Mouse (Mus musculus) stomach, embryonic 16.5 days (tissue): ENCODE results near the gene Psap. TPM values are rescaled to one million over a fixed set of nuclear protein-coding genes. Genes with fewer than 3 reads are reported as not detected.
A peak's percentile ranks its signal among the peaks of the same experiment; 100 is the strongest.

Experiments
- ATAC-seq: fragments of 200-750 bp; cut with Nextera tagmentation; 2 replicates; pipeline ENCODE4 v1.8.0; 2017; ENCODE audit warnings: moderate number of reproducible peaks, moderate TSS enrichment; ENCODE audit not compliant: insufficient read depth, low FRiP score
- H3K27ac ChIP-seq: fragments of 300-500 bp; sonication (generic); 2 replicates; pipeline ENCODE4 v1.5.1; 2014; ENCODE audit warnings: low read length
- H3K27me3 ChIP-seq: fragments of 300-500 bp; sonication (generic); 2 replicates; pipeline ENCODE4 v1.6.1; 2014; ENCODE audit warnings: low read length, control low read depth, mixed read lengths; ENCODE audit not compliant: control insufficient read depth, insufficient read depth
- H3K36me3 ChIP-seq: fragments of 300-500 bp; sonication (generic); 2 replicates; pipeline ENCODE4 v1.6.1; 2014; ENCODE audit warnings: low read length; ENCODE audit not compliant: control insufficient read depth, insufficient read depth
- H3K4me1 ChIP-seq: fragments of 300-500 bp; sonication (generic); 2 replicates; pipeline ENCODE4 v1.6.1; 2014; ENCODE audit warnings: low read length, control low read depth, mixed read lengths; ENCODE audit not compliant: control insufficient read depth, insufficient read depth
- H3K4me2 ChIP-seq: fragments of 300-500 bp; sonication (generic); 2 replicates; pipeline ENCODE4 v1.6.1; 2014; ENCODE audit warnings: low read depth, low read length, mixed read lengths
- H3K4me3 ChIP-seq: fragments of 300-500 bp; sonication (generic); replicated peaks from 2 replicates; pipeline ENCODE4 v1.5.1; 2014; ENCODE audit warnings: mild to moderate bottlenecking, low read length
- H3K9ac ChIP-seq: fragments of 300-500 bp; sonication (generic); 2 replicates; pipeline ENCODE4 v1.6.1; 2014; ENCODE audit warnings: low read length
- H3K9me3 ChIP-seq: fragments of 300-500 bp; sonication (generic); replicated peaks from 2 replicates; pipeline ENCODE4 v1.6.1; 2016; ENCODE audit warnings: low read length, control low read depth; ENCODE audit not compliant: control insufficient read depth
- WGBS: fragments of 180-500 bp; shearing (Covaris S2); extraction: QIAGEN DNeasy Blood & Tissue Kit; methylation state at CpG from one replicate; pipeline ENCODE4 v1.1.7; 2014; 5-methylcytosine and 5-hydroxymethylcytosine counted together
- polyA plus RNA-seq: library from polyadenylated mRNA; unstranded; fragments of >200 nt; fragmentation: Nextera tagmentation; extraction: Ambion mirVana; gene quantifications from 2 replicates; pipeline ENCODE4 v1.2.1, GENCODE M21; 2015

The Psap gene
- polyA plus RNA-seq, 1 experiment from 2014 or later: 194 TPM

DNA sequence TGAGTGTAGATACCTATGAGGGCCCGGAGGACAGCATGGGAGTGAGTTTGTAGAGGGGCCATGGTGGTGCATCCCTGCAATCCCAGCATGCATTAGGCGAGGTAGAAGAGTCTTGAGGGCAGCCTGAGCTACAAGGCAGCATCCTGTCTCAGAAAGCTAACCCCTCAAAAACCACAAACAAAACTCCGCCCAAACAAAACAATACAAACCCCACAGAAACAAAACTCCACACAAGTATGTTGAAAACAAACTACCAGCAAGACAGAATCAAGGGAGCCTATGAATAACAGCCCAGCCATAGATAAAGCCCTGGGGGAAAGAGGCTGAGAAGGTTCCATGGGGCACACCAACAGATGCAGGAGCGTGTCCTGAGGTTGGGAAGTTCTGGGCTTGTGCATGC lies 68.6 kb downstream of the Psap start:
- Histone ChIP-seq H3K4me3 (peak overlapping the region; percentile 46; the same call in 1 of the 2 replicates), H3K36me3 (no peaks in the 10 kb centered on the region), H3K4me2 (peak overlapping the region; percentile 57), H3K4me1 (peaks cover 43% of the 10 kb centered on the region), H3K9me3 (no peaks in the 10 kb centered on the region), H3K27me3 (0 out of 2 replicates have a peak, but pooled peaks cover 3% of the 10 kb centered on the region), H3K9ac (no peak overlapping the region), H3K27ac (no peak overlapping the region)
- WGBS: 85% methylated on average over 4 of the region's 4 CpGs
- ATAC-seq: no peak

DNA sequence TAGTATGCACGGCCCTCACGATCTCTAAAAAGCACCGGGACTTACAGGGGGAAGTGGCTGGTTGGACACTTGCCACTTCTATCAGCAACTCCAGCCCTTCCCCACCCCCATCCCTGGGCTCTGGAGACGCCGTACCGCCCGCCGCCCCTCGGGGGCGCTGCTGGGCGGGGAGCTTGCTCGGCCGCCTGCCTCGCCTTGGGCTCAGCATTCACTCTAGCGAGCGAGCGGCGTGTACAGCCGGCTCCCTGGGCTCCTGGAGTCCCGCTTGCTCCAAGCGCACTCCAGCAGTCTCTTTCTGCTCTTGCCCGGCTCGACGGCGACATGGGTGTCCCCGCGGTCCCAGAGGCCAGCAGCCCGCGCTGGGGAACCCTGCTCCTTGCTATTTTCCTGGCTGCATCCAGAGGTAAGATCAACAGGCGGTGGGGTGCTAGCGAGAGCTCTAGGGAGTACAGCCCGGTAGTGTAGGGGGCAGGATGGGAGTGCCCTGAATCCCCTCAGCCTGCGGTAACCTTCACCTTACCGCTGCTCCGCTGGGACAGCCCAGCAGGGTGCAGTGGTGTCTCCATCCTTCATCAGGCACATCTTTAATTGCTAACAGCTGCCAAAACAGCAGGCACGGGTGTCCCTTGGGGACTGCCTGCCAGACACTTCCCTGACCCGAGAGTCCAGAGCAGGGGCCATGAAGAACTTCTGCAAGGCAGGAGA lies 69.4 kb downstream of the Psap start, which contains the start of gene Vsir:
Gene Vsir, plus strand, starts transcription at position 151 of the 705 bp plus-strand sequence.
- 2% methylated on average over 37 of the region's 37 CpGs for WGBS
- Histone ChIP-seq H3K4me1 (peaks cover 51% of the 10 kb centered on the region), H3K27me3 (0 out of 2 replicates have a peak, but pooled peaks cover 3% of the 10 kb centered on the region), H3K4me2 (peak within 1 kb of the TSS; percentile 57), H3K36me3 (no peaks in the 10 kb centered on the region), H3K27ac (peak within 1 kb of the TSS; percentile 97), H3K4me3 (peak within 1 kb of the TSS; percentile 46), H3K9me3 (no peaks in the 10 kb centered on the region), H3K9ac (peak within 1 kb of the TSS; percentile 69)
- ATAC-seq: peak; percentile 53; the same call in 1 of the 2 replicates

DNA sequence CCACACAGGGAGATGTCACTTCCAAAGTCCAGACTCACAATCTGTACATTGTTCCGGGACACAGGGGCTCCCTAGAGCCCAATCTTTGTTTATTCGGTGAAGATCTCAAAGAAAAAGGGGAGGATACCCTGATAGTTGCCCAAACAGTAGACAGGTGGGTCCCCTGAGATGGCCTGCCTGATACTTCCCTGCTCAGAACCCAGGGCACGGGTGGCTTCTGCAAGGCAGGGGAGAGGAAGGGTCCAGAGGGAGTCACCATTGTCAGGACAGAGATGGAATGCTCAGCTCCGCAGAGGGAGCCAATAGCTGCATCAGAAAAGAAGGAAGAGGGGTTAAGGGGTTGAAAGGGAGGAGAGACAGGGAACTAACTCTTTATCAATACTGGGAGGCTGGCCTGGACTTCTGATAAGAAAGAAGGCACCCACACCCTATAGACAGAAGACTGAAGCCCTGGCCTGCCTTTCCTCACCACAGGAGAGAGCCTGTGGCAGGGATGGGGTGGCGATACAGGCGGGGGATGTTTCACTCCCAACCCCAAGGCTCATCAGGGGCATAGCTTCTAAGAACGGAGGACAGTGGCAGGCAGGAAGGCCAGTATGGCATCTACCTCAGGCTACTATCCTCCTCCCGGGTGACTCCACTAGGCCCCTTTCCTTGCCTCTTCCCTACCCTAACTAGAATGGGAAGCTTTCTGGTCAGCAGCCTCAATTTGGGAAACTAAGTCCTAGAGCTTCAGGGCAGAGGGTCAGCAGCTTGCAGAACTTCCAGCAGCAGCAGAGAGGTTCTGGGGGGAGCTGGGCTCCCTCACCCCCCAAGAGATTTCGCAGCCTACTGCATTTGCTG lies 70.6 kb downstream of the Psap start:
- Histone ChIP-seq H3K4me1 (peaks cover 62% of the 10 kb centered on the region), H3K36me3 (no peaks in the 10 kb centered on the region), H3K9me3 (no peaks in the 10 kb centered on the region), H3K4me3 (peak overlapping the region; percentile 46), H3K9ac (peak overlapping the region; percentile 69; the same call in 1 of the 2 replicates), H3K27ac (peak overlapping the region; percentile 97), H3K4me2 (peak overlapping the region; percentile 57), H3K27me3 (0 out of 2 replicates have a peak, but pooled peaks cover 3% of the 10 kb centered on the region)
- no peak for ATAC-seq
- 55% methylated on average over 9 of the region's 9 CpGs for WGBS

- Histone ChIP-seq H3K4me1 (peaks cover 67% of the 10 kb centered on the region), H3K27ac (peak overlapping the region; percentile 97)
- 39% methylated on average over 6 of the region's 6 CpGs for WGBS
Measured at GRCm38 (mm10) chr10:60349056-60349455, 71.6 kb downstream of the Psap start.

GRCm38 (mm10) chr10:60349644-60350043 lies 72.2 kb downstream of the Psap start:
- Histone ChIP-seq H3K4me3 (0 out of 2 replicates have a peak overlapping the region, but pooled peaks have one; percentile 8), H3K9ac (peak overlapping the region; percentile 48), H3K4me2 (peak overlapping the region; percentile 57; the same call in 1 of the 2 replicates), H3K27ac (peak overlapping the region; percentile 97), H3K36me3 (no peaks in the 10 kb centered on the region), H3K27me3 (0 out of 2 replicates have a peak, but pooled peaks cover 3% of the 10 kb centered on the region), H3K9me3 (no peaks in the 10 kb centered on the region), H3K4me1 (peaks cover 67% of the 10 kb centered on the region)
- 86% methylated on average over 5 of the region's 5 CpGs for WGBS
- no peak for ATAC-seq

More at GRCm38 (mm10) chr10:60349056-60349455, 71.6 kb downstream of the Psap start:
- ATAC-seq: no peak
- Histone ChIP-seq H3K27me3 (0 out of 2 replicates have a peak, but pooled peaks cover 3% of the 10 kb centered on the region), H3K36me3 (no peaks in the 10 kb centered on the region), H3K4me3 (peak overlapping the region; percentile 46; the same call in 1 of the 2 replicates), H3K9me3 (no peaks in the 10 kb centered on the region), H3K9ac (peak overlapping the region; percentile 53), H3K4me2 (peak overlapping the region; percentile 57)

GRCm38 (mm10) chr10:60350077-60350804 lies 72.8 kb downstream of the Psap start:
- H3K27me3 ChIP-seq: 0 out of 2 replicates have a peak, but pooled peaks cover 3% of the 10 kb centered on the region
- H3K27ac ChIP-seq: peak overlapping the region; percentile 97
- no peaks in the 10 kb centered on the region for H3K9me3 ChIP-seq
- WGBS: 36% methylated on average over 4 of the region's 5 CpGs
- H3K4me1 ChIP-seq: peaks cover 67% of the 10 kb centered on the region
- H3K9ac ChIP-seq: peak overlapping the region; percentile 48
- no peaks in the 10 kb centered on the region for H3K36me3 ChIP-seq
- H3K4me3 ChIP-seq: peak overlapping the region; percentile 32
- peak overlapping the region; percentile 57 for H3K4me2 ChIP-seq
- no peak for ATAC-seq

DNA sequence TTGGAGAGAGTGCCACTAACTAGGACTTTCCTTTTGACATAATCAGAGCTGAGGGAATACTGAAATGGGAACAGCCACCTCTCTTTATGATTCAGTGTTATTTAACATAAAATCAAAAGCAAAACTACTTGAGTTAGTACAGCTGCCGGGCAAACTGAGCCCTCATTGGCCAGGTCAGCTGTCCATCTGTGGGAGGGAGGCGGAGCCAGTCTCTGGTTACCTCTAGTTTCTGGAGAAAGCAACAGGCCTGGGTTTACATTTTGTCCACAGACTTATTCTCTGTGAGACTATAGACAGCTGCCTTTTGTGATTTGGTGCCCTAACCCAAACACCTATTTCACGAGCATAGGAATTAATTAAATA lies 73.4 kb downstream of the Psap start:
- no peaks in the 10 kb centered on the region for H3K36me3 ChIP-seq
- no peaks in the 10 kb centered on the region for H3K9me3 ChIP-seq
- 7% methylated on average over 3 of the region's 3 CpGs for WGBS
- H3K27ac ChIP-seq: peak overlapping the region; percentile 97
- H3K4me2 ChIP-seq: peak overlapping the region; percentile 57
- 0 out of 2 replicates have a peak, but pooled peaks cover 3% of the 10 kb centered on the region for H3K27me3 ChIP-seq
- peaks cover 67% of the 10 kb centered on the region for H3K4me1 ChIP-seq
- peak; percentile 51; the same call in 1 of the 2 replicates for ATAC-seq
- peak overlapping the region; percentile 43 for H3K9ac ChIP-seq
- H3K4me3 ChIP-seq: peak overlapping the region; percentile 32

DNA sequence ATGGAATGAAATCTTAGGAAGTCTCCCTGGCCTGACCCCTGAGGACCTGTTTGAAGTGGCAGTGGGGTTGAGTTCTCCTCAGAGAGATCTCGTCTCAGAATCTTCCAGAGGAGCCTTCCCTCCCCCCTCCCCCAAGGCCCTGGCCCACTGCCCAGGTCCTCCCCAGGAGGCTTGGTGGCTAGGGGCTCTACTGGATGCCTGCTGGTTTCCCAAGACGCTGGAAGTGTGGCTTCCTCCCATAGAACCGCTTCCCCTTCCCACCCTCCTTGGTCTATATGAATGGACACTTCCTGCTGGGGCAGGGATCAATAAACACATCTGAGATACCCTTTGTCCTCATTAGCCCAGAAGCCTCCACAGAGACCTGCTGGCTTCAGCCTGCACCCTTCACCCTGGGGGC lies 73.8 kb downstream of the Psap start:
- peak overlapping the region; percentile 97 for H3K27ac ChIP-seq
- H3K4me1 ChIP-seq: peaks cover 65% of the 10 kb centered on the region
- H3K4me2 ChIP-seq: peak overlapping the region; percentile 57
- peak overlapping the region; percentile 43 for H3K9ac ChIP-seq
- H3K27me3 ChIP-seq: 0 out of 2 replicates have a peak, but pooled peaks cover 3% of the 10 kb centered on the region
- ATAC-seq: no peak
- H3K4me3 ChIP-seq: 0 out of 2 replicates have a peak overlapping the region, but pooled peaks have one; percentile 32
- H3K9me3 ChIP-seq: no peaks in the 10 kb centered on the region
- no peaks in the 10 kb centered on the region for H3K36me3 ChIP-seq
- WGBS: 8% methylated on average over 3 of the region's 3 CpGs
